Mouse (Mus musculus) layer of hippocampus, adult 2 months (tissue): ENCODE results near the gene Atp2a3. TPM values are rescaled to one million over a fixed set of nuclear protein-coding genes. Genes with fewer than 3 reads are reported as not detected.

Experiments
- DNase-seq, 2 experiments: peaks; one replicate each; pipeline ENCODE4 v3.0.0; 2022; ENCODE audit warnings: low spot score in 2 of 2
- H3K27ac ChIP-seq: fragments of 200-600 bp; 2 replicates; pipeline ENCODE4 v1.8.1; 2022
- H3K4me3 ChIP-seq: fragments of 200-600 bp; 2 replicates; pipeline ENCODE4 v1.8.1; 2022; ENCODE audit warnings: mild to moderate bottlenecking
- CTCF ChIP-seq: fragments of 200-600 bp; conservative IDR thresholded peaks from 2 replicates; pipeline ENCODE4 v1.8.1; 2022; ENCODE audit warnings: antibody characterized with exemption, mild to moderate bottlenecking, moderate library complexity
- total RNA-seq, 2 experiments: library from RNA; stranded (reverse); gene quantifications; 2 replicates each; pipeline ENCODE4 v1.2.3; 2021

Gene Atp2a3
- total RNA-seq, 2 experiments from 2014 or later, result 5.4 to 6.2 TPM

- 0 out of 2 replicates have a peak overlapping the region, but pooled peaks have one; percentile 32 for H3K27ac ChIP-seq
- no peak overlapping the region for H3K4me3 ChIP-seq
- no peak for TF ChIP-seq CTCF
- DNase-seq, result no peak
These were observed 14.3 kb upstream of the Atp2a3 start for GRCm38 (mm10) chr11:72946560-72947119.

- H3K27ac ChIP-seq, result no peak overlapping the region
- TF ChIP-seq CTCF, result no peak
- DNase-seq, result no peak
- no peak overlapping the region for H3K4me3 ChIP-seq
These were observed 13.1 kb upstream of the Atp2a3 start for GRCm38 (mm10) chr11:72947840-72948239.

- no peak for TF ChIP-seq CTCF
- Histone ChIP-seq H3K27ac (no peak overlapping the region), H3K4me3 (no peak overlapping the region)
- no peak for DNase-seq
These were observed 12.7 kb upstream of the Atp2a3 start for GRCm38 (mm10) chr11:72948254-72948653.

- TF ChIP-seq CTCF, result no peak
- H3K27ac ChIP-seq, result no peak overlapping the region
- DNase-seq, result no peak
- H3K4me3 ChIP-seq, result no peak overlapping the region
These were observed 9.6 kb upstream of the Atp2a3 start for GRCm38 (mm10) chr11:72951137-72952000.

- no peak for TF ChIP-seq CTCF
- no peak overlapping the region for H3K4me3 ChIP-seq
- peak overlapping the region; percentile 33 for H3K27ac ChIP-seq
- no peak for DNase-seq
These were observed 8.7 kb upstream of the Atp2a3 start for GRCm38 (mm10) chr11:72952226-72952625.

- Histone ChIP-seq H3K27ac (peak overlapping the region; percentile 33), H3K4me3 (no peak overlapping the region)
- no peak for TF ChIP-seq CTCF
- DNase-seq, result no peak
These were observed 8.3 kb upstream of the Atp2a3 start for GRCm38 (mm10) chr11:72952697-72953096.

GRCm38 (mm10) chr11:72953116-72953439 lies 7.9 kb upstream of the Atp2a3 start:
- Histone ChIP-seq H3K27ac (peak overlapping the region; percentile 33; the same call in 1 of the 2 replicates), H3K4me3 (no peak overlapping the region)
- no peak for DNase-seq
- no peak for TF ChIP-seq CTCF

GRCm38 (mm10) chr11:72953440-72954151 lies 7.4 kb upstream of the Atp2a3 start:
- DNase-seq, result no peak
- H3K4me3 ChIP-seq, result no peak overlapping the region
- no peak overlapping the region for H3K27ac ChIP-seq
- TF ChIP-seq CTCF, result no peak

- Histone ChIP-seq H3K4me3 (no peak overlapping the region), H3K27ac (no peak overlapping the region)
- no peak for DNase-seq
- no peak for TF ChIP-seq CTCF
These were observed 6.8 kb upstream of the Atp2a3 start for GRCm38 (mm10) chr11:72954216-72954615.

GRCm38 (mm10) chr11:72955339-72955974 lies 5.5 kb upstream of the Atp2a3 start:
- no peak overlapping the region for H3K4me3 ChIP-seq
- no peak for DNase-seq
- no peak overlapping the region for H3K27ac ChIP-seq
- no peak for TF ChIP-seq CTCF

- Histone ChIP-seq H3K4me3 (no peak overlapping the region), H3K27ac (no peak overlapping the region)
- DNase-seq, result no peak
- TF ChIP-seq CTCF, result no peak
These were observed 3.7 kb upstream of the Atp2a3 start for GRCm38 (mm10) chr11:72957318-72957717.

GRCm38 (mm10) chr11:72959924-72960679 lies 867 bp upstream of the Atp2a3 start:
- DNase-seq, result no peak
- peak; percentile 42 for TF ChIP-seq CTCF
- Histone ChIP-seq H3K4me3 (no peak overlapping the region), H3K27ac (no peak overlapping the region)
